Mouse (Mus musculus) T-helper 17 cell (primary cell): ENCODE data around the gene Shisa3.

Source experiments
- in situ Hi-C, 2 experiments: fragments of 300-600 bp; cut with MboI, MseI; formaldehyde crosslinking; loops; 1 replicate in 1 of 2; 2 replicates in 1 of 2; pipeline ENCODE4 v1.15.1; 2025; ENCODE audit warnings: high pct_unique_total_duplicates in 2 of 2

Shisa3 gene

GRCm38 (mm10) chr5:67673008-67673407, 65.3 kb downstream of the Shisa3 start:
- in situ Hi-C loops: no loop called here
